Mouse (Mus musculus): Measurements from ENCODE around the gene Rbbp5.

Rbbp5 gene

DNA sequence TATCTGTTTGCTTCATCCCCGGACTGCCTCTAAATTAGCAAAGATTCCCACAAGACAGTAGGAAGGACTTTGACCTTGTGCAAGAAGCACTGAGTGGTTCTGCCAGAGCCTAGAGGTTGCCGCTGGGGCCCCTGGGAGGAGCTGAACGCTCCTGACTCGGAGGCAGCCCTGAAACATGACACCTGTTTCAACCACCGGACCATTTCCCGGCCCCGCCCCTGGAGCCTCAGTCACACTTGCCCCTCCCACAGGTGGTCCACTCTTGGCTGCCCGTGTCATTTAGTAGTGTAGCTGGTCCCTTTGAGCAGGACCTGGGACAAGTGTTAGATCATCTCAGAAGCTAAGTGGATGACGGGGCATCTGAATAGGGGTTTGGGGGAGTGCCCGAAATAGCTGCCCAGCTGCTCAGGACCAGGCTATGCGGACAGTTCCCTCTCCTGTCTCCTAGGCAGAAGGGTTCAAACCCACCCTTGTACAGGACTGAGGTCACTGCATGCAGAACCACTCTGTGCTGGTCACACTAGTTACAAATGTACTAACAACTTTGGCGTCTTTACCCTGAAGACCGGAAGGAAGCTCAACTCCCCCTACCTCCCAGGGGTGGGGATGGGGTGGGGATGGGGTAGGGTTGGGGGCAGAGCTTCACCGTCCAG is 64.1 kb downstream of the Rbbp5 start:
- DNase-seq (ENCODE audit: low spot score) = no peak

DNA sequence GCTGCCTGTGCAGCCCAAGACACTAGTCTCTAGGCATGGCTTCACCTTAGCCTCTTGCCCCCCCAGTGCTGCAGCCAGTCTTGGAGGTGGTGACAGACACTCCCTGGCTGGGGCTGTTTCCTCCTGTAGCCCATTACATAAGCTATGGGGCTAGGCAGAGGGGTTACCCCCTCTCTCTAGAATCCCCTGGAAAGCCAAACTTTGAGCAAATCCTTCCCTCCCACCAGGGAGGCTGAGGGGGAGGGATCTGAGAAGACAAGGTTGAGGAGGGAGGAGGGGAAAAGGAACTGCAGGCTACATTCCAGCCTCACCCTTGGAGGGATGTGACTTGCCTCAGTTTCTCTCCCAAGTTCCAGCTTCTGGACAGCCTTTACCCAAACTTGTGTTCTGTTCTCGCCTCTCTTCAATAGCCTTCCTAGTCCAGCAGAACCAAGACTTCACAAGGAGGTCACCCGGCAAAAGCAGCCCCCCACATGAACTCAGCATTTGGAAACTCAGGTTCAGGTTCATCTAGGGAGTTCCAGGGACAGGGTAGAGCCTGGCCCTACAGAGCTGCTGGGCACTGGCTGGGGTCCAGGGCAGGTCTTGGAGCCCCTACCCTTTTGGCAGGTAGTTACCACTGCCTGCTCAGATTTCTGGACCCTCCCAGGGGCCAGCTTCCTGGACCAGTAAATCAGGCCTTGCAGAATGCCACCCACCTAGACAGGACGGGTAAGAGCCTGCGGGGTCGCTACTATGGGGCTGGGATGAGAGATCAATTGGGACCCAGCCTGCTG is 64.8 kb downstream of the Rbbp5 start:
- no peak for DNase-seq (ENCODE audit: low spot score)

DNA sequence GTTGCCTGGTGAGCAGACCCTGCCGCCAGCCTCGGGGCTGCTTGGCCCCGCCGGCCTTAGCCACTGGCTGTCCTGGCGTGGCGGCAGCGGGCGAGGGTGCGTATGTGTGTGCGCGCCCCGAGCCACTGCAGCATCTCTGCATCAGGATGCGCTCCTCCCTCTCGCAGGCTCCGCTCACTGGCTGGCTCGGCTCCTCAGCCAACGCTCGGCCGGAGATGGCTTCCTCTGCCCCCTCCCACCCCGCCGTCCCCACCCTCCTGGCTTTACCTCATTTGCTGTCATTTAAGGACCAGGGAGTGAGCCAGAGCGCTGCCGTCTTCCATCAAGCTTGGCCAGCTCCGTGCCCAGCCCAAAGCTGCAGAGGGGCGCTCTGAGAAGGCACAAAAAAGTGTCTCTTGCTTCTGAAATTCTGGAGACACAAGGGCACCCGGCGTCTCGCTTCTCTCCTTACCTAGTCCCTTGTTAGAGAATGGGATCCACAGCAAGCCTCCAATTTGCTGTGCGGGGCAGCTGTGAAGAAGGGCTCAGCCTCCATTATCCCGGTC is 65.7 kb downstream of the Rbbp5 start, which contains the start of gene Cntn2:
Gene Cntn2, minus strand, starts transcription at position 495 of the 545 bp plus-strand sequence.
- DNase-seq (ENCODE audit: low spot score) = no peak

DNA sequence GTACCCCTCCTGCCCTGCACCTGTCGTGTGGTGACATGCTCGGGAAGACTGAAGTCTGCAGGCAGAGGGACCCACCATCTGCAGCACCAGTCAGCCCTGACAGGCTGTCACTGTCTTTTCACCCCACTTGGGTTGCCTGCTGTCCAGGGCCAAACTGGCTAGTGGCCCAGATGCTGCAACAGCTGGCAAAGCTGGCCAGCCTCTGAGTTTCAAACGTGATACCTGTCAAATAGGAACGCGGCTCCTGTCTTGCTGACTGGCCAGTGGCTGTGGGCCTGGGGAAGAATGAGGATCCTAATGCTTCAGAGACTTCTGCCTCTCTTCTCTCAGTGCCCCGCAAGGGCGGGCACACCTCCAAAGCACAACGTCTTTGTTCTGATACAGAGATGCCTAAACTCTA is 66.6 kb downstream of the Rbbp5 start:
- no peak for DNase-seq (ENCODE audit: low spot score)

All from c-Kit-positive CD71-positive TER-119-positive erythroid progenitor cells, embryonic 14.5 days (primary cell).